Comparison of ENCODE assay signal across 8 mouse cellular contexts in the genomic region with DNA sequence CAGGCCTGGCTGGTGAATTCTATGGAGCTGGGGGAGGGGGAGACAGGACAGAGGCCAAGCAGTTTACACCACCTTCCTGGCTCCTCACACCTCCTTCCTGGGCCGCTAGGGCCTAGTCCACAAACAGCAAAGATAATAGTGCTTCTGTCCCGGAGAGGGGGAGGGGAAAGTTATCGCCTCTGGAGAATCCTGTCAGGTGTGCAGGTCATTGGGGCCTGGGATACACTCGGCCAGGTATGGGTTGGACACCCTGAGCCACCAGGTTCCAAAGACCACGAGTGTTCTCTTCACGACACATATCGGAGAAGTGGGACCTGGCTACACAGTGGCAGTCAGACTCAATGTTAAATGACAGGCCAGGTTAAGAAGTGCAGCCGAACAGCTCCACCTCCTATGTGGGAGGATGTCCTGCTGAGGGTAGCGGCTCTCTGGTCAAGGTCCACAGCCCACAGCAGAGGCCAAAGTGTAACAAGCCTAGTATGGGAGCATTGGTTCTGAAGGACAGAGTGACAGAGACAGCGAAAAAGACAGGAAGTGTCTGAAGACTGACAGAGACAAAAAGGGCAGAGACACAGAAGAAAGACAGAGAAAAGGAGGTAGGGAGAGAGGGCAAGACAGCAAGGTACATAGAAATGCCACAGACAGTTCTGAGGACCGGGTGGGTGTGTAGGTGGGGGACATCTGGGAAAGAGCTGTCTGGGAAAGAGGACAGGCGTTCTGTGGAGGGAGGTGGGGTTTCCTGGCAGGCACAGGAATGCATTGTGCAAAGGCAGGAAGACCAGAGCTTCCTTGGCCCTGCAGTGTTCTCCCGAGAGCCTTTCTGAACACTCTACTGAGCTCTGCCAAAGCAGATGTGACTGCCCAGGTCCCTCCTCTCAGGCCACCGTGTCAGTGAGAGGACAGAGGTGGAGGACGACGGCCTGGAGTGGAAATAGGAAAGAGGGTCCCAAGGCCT. TPM values are rescaled to one million over a fixed set of nuclear protein-coding genes. Genes with fewer than 3 reads are reported as not detected.
DNase-seq lines count a peak whose midpoint lies in the region; ATAC-seq and TF ChIP-seq lines count a peak whose summit lies in the region.

No protein-coding gene starts in this region.

- no peaks in the 10 kb centered on the region for H3K36me3 ChIP-seq in heart, embryonic 11.5 days (ENCODE audit: control insufficient read depth, insufficient read depth, low read length)
- no peaks in the 10 kb centered on the region for H3K36me3 ChIP-seq in hindbrain, embryonic 12.5 days

- H3K4me2 ChIP-seq in heart, embryonic 11.5 days = no peak overlapping the region
- H3K4me2 ChIP-seq in hindbrain, embryonic 12.5 days (replicated peaks) = no peak overlapping the region

- 44% methylated on average over 16 of the region's 16 CpGs for WGBS in heart, embryonic 11.5 days (ENCODE audit: insufficient replicate concordance)
- WGBS in lung, adult 2 months = 50% methylated on average over 16 of the region's 16 CpGs
- 65% methylated on average over 16 of the region's 16 CpGs for WGBS in hindbrain, embryonic 12.5 days

- H3K9me3 ChIP-seq in heart, embryonic 11.5 days (replicated peaks; ENCODE audit: control insufficient read depth, low read length) = no peaks in the 10 kb centered on the region
- no peaks in the 10 kb centered on the region for H3K9me3 ChIP-seq in hindbrain, embryonic 12.5 days (replicated peaks)

- TF ChIP-seq POLR2A in lung, adult 2 months (IDR thresholded peaks at IDR 0.05; ENCODE audit: borderline replicate concordance, extremely low read depth, low read depth, low read length) = peak; percentile 48; the same call in 1 of the 2 replicates

- H3K4me1 ChIP-seq in heart, embryonic 11.5 days (ENCODE audit: control insufficient read depth, insufficient read depth, low read length) = peaks cover 22% of the 10 kb centered on the region
- H3K4me1 ChIP-seq in lung, adult 2 months (ENCODE audit: control insufficient read depth, insufficient read depth, low read length) = peaks cover 16% of the 10 kb centered on the region
- peaks cover 13% of the 10 kb centered on the region for H3K4me1 ChIP-seq in hindbrain, embryonic 12.5 days

- no peak for DNase-seq in frontal cortex, postnatal 36 days (ENCODE audit: low spot score in 2 of 2)
- DNase-seq in kidney, adult 8-10 months = peak; percentile 79 to 85
- DNase-seq in lung, adult 2 months = no peak
- DNase-seq in adipocyte (ENCODE audit: low spot score) = no peak
- DNase-seq in thymus, postnatal 36 days = no peak

- TF ChIP-seq CTCF in lung, adult 2 months (IDR thresholded peaks at IDR 0.05; ENCODE audit: insufficient read depth, low read length) = no peak

- H3K27ac ChIP-seq in heart, embryonic 11.5 days (ENCODE audit: low read depth, low read length) = peak overlapping the region; percentile 54; the same call in 1 of the 2 replicates
- H3K27ac ChIP-seq in hindbrain, embryonic 12.5 days = no peak overlapping the region

- H3K9ac ChIP-seq in heart, embryonic 11.5 days (ENCODE audit: low read depth, low read length) = peak overlapping the region; percentile 28; the same call in 1 of the 2 replicates
- H3K9ac ChIP-seq in hindbrain, embryonic 12.5 days = no peak overlapping the region; the same call in 1 of the 2 replicates

- H3K27me3 ChIP-seq in heart, embryonic 11.5 days (ENCODE audit: control insufficient read depth, insufficient read depth, low read length) = peaks cover 1% of the 10 kb centered on the region
- H3K27me3 ChIP-seq in hindbrain, embryonic 12.5 days = peaks cover 4% of the 10 kb centered on the region; the same call in 1 of the 2 replicates

- ATAC-seq in frontal cortex, adult (ENCODE audit: low TSS enrichment) = peak; percentile 53; the same call in 1 of the 2 replicates
- no peak; the same call in 1 of the 2 replicates for ATAC-seq in heart, embryonic 11.5 days (replicated peaks; ENCODE audit: insufficient number of reproducible peaks, low FRiP score, low TSS enrichment)
- no peak for ATAC-seq in hindbrain, embryonic 12.5 days (ENCODE audit: low FRiP score)

- no peak overlapping the region for H3K4me3 ChIP-seq in heart, embryonic 11.5 days (ENCODE audit: low read depth, low read length)
- H3K4me3 ChIP-seq in lung, adult 2 months (replicated peaks; ENCODE audit: extremely low read depth, low read depth, low read length) = no peak overlapping the region
- no peak overlapping the region for H3K4me3 ChIP-seq in hindbrain, embryonic 12.5 days

RNA-seq across cellular contexts. Expression of a gene that starts 14.6 kb away (rescaled TPM):
- 8.4 and 11.9 TPM in 2 replicates for polyA plus RNA-seq in heart, embryonic 11.5 days (2014; fragmentation: Nextera tagmentation; extraction: Ambion mirVana)
- 26.4 and 30.8 TPM in 2 replicates for polyA plus RNA-seq in lung, adult 2 months (2012; rRNA removed)
- 21.9 and 22.5 TPM in 2 replicates for polyA plus RNA-seq in hindbrain, embryonic 12.5 days (2016; fragmentation: Nextera tagmentation; extraction: Ambion mirVana)

RNA-seq across cellular contexts. Expression of a gene that starts 40.5 kb away (rescaled TPM):
- polyA plus RNA-seq in heart, embryonic 11.5 days (2014; fragmentation: Nextera tagmentation; extraction: Ambion mirVana) = 0.37 and 0.47 TPM in 2 replicates
- polyA plus RNA-seq in lung, adult 2 months (2012; rRNA removed) = 0.26 and 0.32 TPM in 2 replicates
- 0.28 and 0.73 TPM in 2 replicates for polyA plus RNA-seq in hindbrain, embryonic 12.5 days (2016; fragmentation: Nextera tagmentation; extraction: Ambion mirVana)

Comparison
In these comparisons a context has a peak if more than half of its experiments do, and no peak if none do; other contexts are left out.
1. DNase-seq: peak in kidney, adult 8-10 months (2 of 2); none in frontal cortex, postnatal 36 days (0 of 2), lung, adult 2 months (single experiment), adipocyte (single experiment) and thymus, postnatal 36 days (0 of 2).